Mouse (Mus musculus) heart, embryonic 14.5 days (tissue): ENCODE data around the gene Ripor3. TPM values are rescaled to one million over a fixed set of nuclear protein-coding genes. Genes with fewer than 3 reads are reported as not detected.
A peak's percentile ranks its signal among the peaks of the same experiment; 100 is the strongest.

Experiments used
- ATAC-seq: fragments of 200-750 bp; cut with Nextera tagmentation; 2 replicates; pipeline ENCODE4 v1.8.0; 2017; ENCODE audit warnings: low read depth, moderate TSS enrichment; ENCODE audit not compliant: insufficient number of reproducible peaks, insufficient read depth, low FRiP score
- H3K27ac ChIP-seq, 2 experiments: fragments of 200-500 bp in 1 of 2; fragments of 300-500 bp in 1 of 2; sonication (generic) in 1 of 2; replicated peaks in 1 of 2; 2 replicates each; pipeline ENCODE4 v1.5.1; 2012 to 2014; ENCODE audit warnings: low read depth in 2 of 2, low read length in 2 of 2, control low read depth in 1 of 2, mild to moderate bottlenecking in 1 of 2, mixed read lengths in 1 of 2; ENCODE audit not compliant: control insufficient read depth in 1 of 2, insufficient read depth in 1 of 2
- H3K27me3 ChIP-seq: fragments of 300-500 bp; sonication (generic); 2 replicates; pipeline ENCODE4 v1.6.1; 2014; ENCODE audit warnings: mild to moderate bottlenecking, low read length, control low read depth; ENCODE audit not compliant: control insufficient read depth, insufficient read depth
- H3K36me3 ChIP-seq: fragments of 300-500 bp; sonication (generic); 2 replicates; pipeline ENCODE4 v1.6.1; 2014; ENCODE audit warnings: mild to moderate bottlenecking, control low read depth, low read length, mixed read lengths; ENCODE audit not compliant: control insufficient read depth, insufficient read depth
- H3K4me1 ChIP-seq, 2 experiments: fragments of 200-500 bp in 1 of 2; fragments of 300-500 bp in 1 of 2; sonication (generic) in 1 of 2; 2 replicates each; pipeline ENCODE4 v1.6.1; 2012 to 2014; ENCODE audit warnings: low read length in 2 of 2, control low read depth in 1 of 2, mixed read lengths in 1 of 2; ENCODE audit not compliant: control insufficient read depth in 2 of 2, insufficient read depth in 2 of 2
- H3K4me2 ChIP-seq: fragments of 300-500 bp; sonication (generic); 2 replicates; pipeline ENCODE4 v1.6.1; 2014; ENCODE audit warnings: mild to moderate bottlenecking, low read length
- H3K4me3 ChIP-seq, 2 experiments: fragments of 200-500 bp in 1 of 2; fragments of 300-500 bp in 1 of 2; sonication (generic) in 1 of 2; 2 replicates each; pipeline ENCODE4 v1.5.1; 2012 to 2014; ENCODE audit warnings: low read length in 2 of 2, mild to moderate bottlenecking in 2 of 2, control low read depth in 1 of 2, low read depth in 1 of 2, moderate library complexity in 1 of 2; ENCODE audit not compliant: control insufficient read depth in 1 of 2, insufficient read depth in 1 of 2
- H3K9ac ChIP-seq: fragments of 300-500 bp; sonication (generic); 2 replicates; pipeline ENCODE4 v1.6.1; 2014; ENCODE audit warnings: mild to moderate bottlenecking, low read length
- H3K9me3 ChIP-seq: fragments of 300-500 bp; sonication (generic); 2 replicates; pipeline ENCODE4 v1.6.1; 2016; ENCODE audit warnings: low read length, control low read depth; ENCODE audit not compliant: control insufficient read depth
- WGBS: fragments of 180-500 bp; shearing (Covaris S2); extraction: QIAGEN DNeasy Blood & Tissue Kit; methylation state at CpG from one replicate; pipeline ENCODE4 v1.1.7; 2014; 5-methylcytosine and 5-hydroxymethylcytosine counted together
- polyA plus RNA-seq: library from polyadenylated mRNA; unstranded; fragments of >200 nt; fragmentation: Nextera tagmentation; extraction: Ambion mirVana; gene quantifications from 2 replicates; pipeline ENCODE4 v1.2.1, GENCODE M21; 2014

Ripor3 gene
- polyA plus RNA-seq, 1 experiment from 2014 or later: 1.00 TPM

DNA sequence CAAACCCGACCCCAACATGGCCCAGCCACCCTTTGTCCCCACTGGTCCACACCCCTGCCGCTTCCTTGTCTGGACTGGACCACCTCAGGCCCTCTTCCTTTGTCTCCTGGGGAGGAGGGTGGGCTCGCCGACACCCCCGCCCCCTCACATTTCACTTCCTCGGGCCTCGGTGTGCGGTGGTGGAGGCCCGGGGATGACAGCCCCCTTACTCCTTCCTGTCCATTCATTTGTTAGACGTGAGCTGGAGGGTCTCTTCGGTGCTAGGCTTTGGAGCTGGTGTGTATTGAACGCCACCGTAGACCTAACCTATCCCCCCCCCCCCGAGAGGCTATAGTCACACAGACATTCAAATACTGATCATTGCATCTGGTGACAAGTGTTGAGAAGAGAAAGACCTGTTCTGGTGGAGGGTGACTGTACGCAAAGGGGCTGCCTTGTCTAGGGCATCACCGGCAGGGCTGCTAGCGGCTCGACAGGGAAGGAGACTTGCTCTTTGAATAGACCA lies 77.6 kb downstream of the Ripor3 start:
- ATAC-seq: peak; percentile 48; the same call in 1 of the 2 replicates
- peak overlapping the region in 1 of 2 experiments; percentile 80; a peak in 2 of 4 replicates for H3K27ac ChIP-seq
- peak overlapping the region; percentile 83 for H3K4me2 ChIP-seq
- peak overlapping the region; percentile 82 to 93 for H3K4me3 ChIP-seq
- no peaks in the 10 kb centered on the region for H3K27me3 ChIP-seq
- H3K4me1 ChIP-seq: peaks cover 6 to 36% of the 10 kb centered on the region in 2 experiments
- no peaks in the 10 kb centered on the region for H3K36me3 ChIP-seq
- no peaks in the 10 kb centered on the region for H3K9me3 ChIP-seq
- peak overlapping the region; percentile 97 for H3K9ac ChIP-seq
- WGBS: 1% methylated on average over 18 of the region's 18 CpGs

DNA sequence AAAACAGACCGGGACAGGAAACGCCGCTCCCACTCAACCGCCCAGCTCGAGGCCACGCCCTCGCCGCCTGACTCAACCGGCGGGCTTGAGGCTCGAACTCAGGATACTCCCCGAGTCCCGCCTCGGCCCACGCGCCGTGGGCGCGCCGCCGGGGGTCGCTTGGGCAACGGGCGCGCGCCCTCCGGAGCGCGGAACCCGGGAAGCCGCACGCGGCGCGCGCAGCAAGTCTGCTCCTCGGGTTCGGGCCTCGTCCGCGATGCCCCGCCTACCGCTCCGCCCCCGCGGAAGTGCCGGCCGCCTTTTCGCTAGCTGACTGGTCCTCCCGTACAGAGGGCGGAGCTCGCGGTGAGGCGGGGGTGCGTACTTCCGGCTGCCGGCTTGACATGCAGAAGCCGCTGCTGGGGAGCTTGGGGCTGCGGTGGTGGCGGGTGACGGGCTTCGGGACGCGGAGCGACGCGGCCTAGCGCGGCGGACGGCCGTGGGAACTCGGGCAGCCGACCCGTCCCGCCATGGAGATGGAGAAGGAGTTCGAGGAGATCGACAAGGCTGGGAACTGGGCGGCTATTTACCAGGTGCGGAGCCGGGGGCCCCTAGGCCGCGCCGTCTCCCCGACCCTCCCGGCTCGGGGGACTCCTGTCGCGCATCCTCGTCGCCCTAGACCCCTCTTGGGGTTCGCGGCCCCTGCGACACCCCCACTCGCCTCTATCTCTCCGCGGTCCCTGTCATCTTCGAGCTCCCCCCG lies 78.3 kb downstream of the Ripor3 start, which contains the start of gene Ptpn1:
Gene Ptpn1, plus strand, starts transcription at position 73 of the 742 bp plus-strand sequence.
- peak; percentile 91 for ATAC-seq
- peaks cover 6 to 34% of the 10 kb centered on the region in 2 experiments for H3K4me1 ChIP-seq
- H3K27ac ChIP-seq: peak within 1 kb of the TSS; percentile 51 to 80
- H3K4me2 ChIP-seq: peak within 1 kb of the TSS; percentile 83
- peak within 1 kb of the TSS; percentile 97 for H3K9ac ChIP-seq
- H3K36me3 ChIP-seq: no peaks in the 10 kb centered on the region
- peak within 1 kb of the TSS; percentile 82 to 93 for H3K4me3 ChIP-seq
- H3K27me3 ChIP-seq: no peaks in the 10 kb centered on the region
- under 1% methylated on average over 99 of the region's 99 CpGs for WGBS
- no peaks in the 10 kb centered on the region for H3K9me3 ChIP-seq

DNA sequence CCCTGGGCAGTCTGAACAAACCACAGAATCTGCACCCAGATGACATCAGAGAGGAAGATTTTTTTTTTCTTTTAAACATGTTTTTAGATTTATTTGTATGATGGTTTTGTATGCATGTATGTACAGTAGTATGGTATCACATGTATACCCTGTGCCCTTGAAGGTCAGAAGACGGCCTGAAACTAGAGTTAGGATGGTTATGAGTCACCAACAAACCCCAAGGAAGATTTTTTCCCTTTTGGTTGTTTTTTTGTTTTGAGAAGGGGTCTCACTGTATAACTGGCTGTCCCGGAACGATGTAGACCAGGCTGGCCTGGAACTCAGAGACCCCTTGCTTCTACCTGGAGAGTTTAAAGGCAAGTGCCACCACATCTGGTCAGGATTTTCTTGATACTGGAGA lies 79.4 kb downstream of the Ripor3 start:
- Histone ChIP-seq H3K4me2 (peak overlapping the region; percentile 83), H3K4me1 (peaks cover 6 to 23% of the 10 kb centered on the region in 2 experiments), H3K36me3 (no peaks in the 10 kb centered on the region), H3K9me3 (no peaks in the 10 kb centered on the region), H3K27me3 (no peaks in the 10 kb centered on the region), H3K4me3 (peak overlapping the region in 1 of 2 experiments; percentile 93; a peak in 1 of 4 replicates), H3K9ac (peak overlapping the region; percentile 97; the same call in 1 of the 2 replicates), H3K27ac (peak overlapping the region in 1 of 2 experiments; percentile 80; a peak in 1 of 4 replicates)
- 92% methylated on average over 3 of the region's 3 CpGs for WGBS
- ATAC-seq: no peak

Other genes with a start within 250 kb of the Ripor3 start
- 40.7 and 41.5 TPM in 2 replicates for gene Ptpn1, start 78.6 kb downstream of the Ripor3 start, polyA plus RNA-seq
- gene Pard6b, start 70.4 kb upstream of the Ripor3 start, polyA plus RNA-seq: 7.7 and 8.5 TPM in 2 replicates
- gene Adnp, start 196.5 kb upstream of the Ripor3 start, polyA plus RNA-seq: 8.7 and 11.0 TPM in 2 replicates
- 16.6 and 18.2 TPM in 2 replicates for gene Gm20716, start 219.7 kb upstream of the Ripor3 start, polyA plus RNA-seq
- gene Dpm1, start 220.0 kb upstream of the Ripor3 start, polyA plus RNA-seq: 80.4 and 91.8 TPM in 2 replicates
- gene Mocs3, start 220.0 kb upstream of the Ripor3 start, polyA plus RNA-seq: 4.7 and 5.9 TPM in 2 replicates